Mouse (Mus musculus) lung, embryonic 16.5 days (tissue): ENCODE measurements around the gene Bid. TPM values are rescaled to one million over a fixed set of nuclear protein-coding genes. Genes with fewer than 3 reads are reported as not detected.
"Not testable (repeated sequence)": the region's sequence is repeated elsewhere in the genome, so short reads cannot be mapped to it uniquely, and the experiment has no call there.

Experiments used
- ATAC-seq: fragments of 200-750 bp; cut with Nextera tagmentation; 2 replicates; pipeline ENCODE4 v1.8.0; 2017; ENCODE audit warnings: low read depth, mild to moderate bottlenecking, moderate library complexity
- H3K27ac ChIP-seq: fragments of 300-500 bp; sonication (generic); 2 replicates; pipeline ENCODE4 v1.5.1; 2014; ENCODE audit warnings: mild to moderate bottlenecking, control low read depth, low read length
- H3K27me3 ChIP-seq: fragments of 300-500 bp; sonication (generic); 2 replicates; pipeline ENCODE4 v1.6.1; 2014; ENCODE audit warnings: low read depth, low read length, mixed read lengths; ENCODE audit not compliant: control insufficient read depth, insufficient read depth
- H3K36me3 ChIP-seq: fragments of 300-500 bp; sonication (generic); 2 replicates; pipeline ENCODE4 v1.6.1; 2014; ENCODE audit warnings: low read length; ENCODE audit not compliant: control insufficient read depth, insufficient read depth
- H3K4me1 ChIP-seq: fragments of 300-500 bp; sonication (generic); replicated peaks from 2 replicates; pipeline ENCODE4 v1.6.1; 2014; ENCODE audit warnings: low read length, mixed read lengths; ENCODE audit not compliant: control insufficient read depth, insufficient read depth
- H3K4me2 ChIP-seq: fragments of 300-500 bp; sonication (generic); 2 replicates; pipeline ENCODE4 v1.6.1; 2014; ENCODE audit warnings: low read depth, low read length, control low read depth
- H3K4me3 ChIP-seq: fragments of 300-500 bp; sonication (generic); 2 replicates; pipeline ENCODE4 v1.5.1; 2014; ENCODE audit warnings: mild to moderate bottlenecking, low read length, control low read depth
- H3K9ac ChIP-seq: fragments of 300-500 bp; sonication (generic); 2 replicates; pipeline ENCODE4 v1.6.1; 2014; ENCODE audit warnings: low read length, control low read depth
- H3K9me3 ChIP-seq: fragments of 300-500 bp; sonication (generic); 2 replicates; pipeline ENCODE4 v1.6.1; 2016; ENCODE audit warnings: low read length; ENCODE audit not compliant: control insufficient read depth
- WGBS: fragments of 180-500 bp; shearing (Covaris S2); extraction: QIAGEN DNeasy Blood & Tissue Kit; methylation state at CpG from one replicate; pipeline ENCODE4 v1.1.7; 2014; 5-methylcytosine and 5-hydroxymethylcytosine counted together
- polyA plus RNA-seq: library from polyadenylated mRNA; unstranded; fragments of >200 nt; fragmentation: Nextera tagmentation; extraction: Ambion mirVana; gene quantifications from 2 replicates; pipeline ENCODE4 v1.2.1, GENCODE M21; 2015

Bid gene
- polyA plus RNA-seq, 1 experiment from 2014 or later, result 15.2 TPM

DNA sequence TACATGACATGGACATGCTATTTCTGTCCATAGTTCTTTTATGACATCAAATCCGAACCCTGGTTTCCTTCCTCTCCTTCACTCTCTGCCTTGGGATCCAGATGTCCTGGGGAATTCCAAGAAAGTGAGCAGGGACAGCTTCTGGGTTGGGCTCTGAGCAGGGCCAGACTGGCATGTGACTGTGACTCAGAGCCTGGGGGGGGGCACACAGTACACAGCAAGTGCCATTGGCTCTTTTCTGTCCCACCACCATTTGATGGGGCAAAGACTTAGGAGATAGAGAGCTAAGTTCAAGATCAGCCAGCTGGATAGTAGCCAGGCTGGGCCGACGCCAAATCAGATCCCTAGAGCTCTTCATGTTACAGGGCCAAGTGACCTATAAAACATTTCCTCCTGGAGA is 11.1 kb upstream of the Bid start:
- Histone ChIP-seq H3K36me3 (peaks cover 2% of the 10 kb centered on the region), H3K4me1 (no peaks in the 10 kb centered on the region), H3K27me3 (no peaks in the 10 kb centered on the region), H3K4me3 (no peak overlapping the region), H3K4me2 (no peak overlapping the region), H3K9ac (no peak overlapping the region), H3K27ac (no peak overlapping the region), H3K9me3 (no peaks in the 10 kb centered on the region)
- no peak for ATAC-seq
- WGBS, result 64% methylated on average over 3 of the region's 3 CpGs

DNA sequence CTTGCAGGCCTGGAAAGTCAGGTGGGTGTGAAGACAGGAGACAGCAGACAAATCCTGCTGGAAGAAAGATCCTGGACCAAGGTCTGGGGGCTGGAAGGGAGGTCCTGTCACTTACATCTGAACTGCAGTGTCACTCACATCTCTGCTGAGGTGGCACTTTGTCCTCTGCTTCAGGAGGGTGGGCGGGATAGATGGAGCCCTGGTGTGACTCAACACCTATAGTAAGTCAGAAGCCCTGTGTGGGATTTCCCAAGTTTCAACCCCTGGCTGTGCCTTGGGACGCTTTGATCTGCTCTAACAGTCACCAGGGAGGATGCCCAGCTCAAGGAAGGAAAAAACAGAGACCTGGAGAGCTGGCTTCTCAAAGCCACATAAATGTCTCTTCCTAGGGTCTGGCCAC is 10.2 kb upstream of the Bid start:
- Histone ChIP-seq H3K27me3 (no peaks in the 10 kb centered on the region), H3K9ac (no peak overlapping the region), H3K9me3 (no peaks in the 10 kb centered on the region), H3K27ac (no peak overlapping the region), H3K4me2 (no peak overlapping the region), H3K36me3 (no peaks in the 10 kb centered on the region; the same call in 1 of the 2 replicates), H3K4me1 (no peaks in the 10 kb centered on the region), H3K4me3 (no peak overlapping the region)
- no peak for ATAC-seq
- 41% methylated on average over 2 of the region's 2 CpGs for WGBS

GRCm38 (mm10) chr6:120924791-120925321 is 8.2 kb upstream of the Bid start:
- not testable (repeated sequence) for H3K9ac ChIP-seq, H3K9me3 ChIP-seq, H3K4me3 ChIP-seq, H3K27ac ChIP-seq, ATAC-seq, H3K27me3 ChIP-seq, H3K36me3 ChIP-seq, H3K4me1 ChIP-seq, H3K4me2 ChIP-seq
- WGBS, result 63% methylated on average over 2 of the region's 2 CpGs

DNA sequence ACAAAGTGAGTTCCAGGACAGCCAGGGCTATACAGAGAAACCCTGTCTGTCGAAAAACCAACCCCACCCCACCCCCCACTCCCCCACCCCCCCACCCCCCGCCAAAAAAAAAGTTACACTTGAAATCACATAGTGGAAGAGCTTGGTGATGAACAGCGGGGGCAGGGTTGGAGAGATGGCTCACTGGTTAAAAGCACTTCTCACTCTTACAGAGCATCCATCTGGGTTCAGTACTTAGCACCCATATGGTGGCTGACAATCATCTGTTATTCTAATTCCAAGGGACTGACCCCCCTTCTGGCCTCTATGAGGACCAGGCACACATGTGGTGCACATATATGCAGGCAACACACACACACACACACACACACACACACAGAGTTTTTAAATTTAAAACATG is 1.3 kb upstream of the Bid start:
- no peak overlapping the region for H3K27ac ChIP-seq
- H3K4me3 ChIP-seq, result no peak overlapping the region
- H3K4me2 ChIP-seq, result no peak overlapping the region
- H3K9me3 ChIP-seq, result no peaks in the 10 kb centered on the region
- no peaks in the 10 kb centered on the region for H3K27me3 ChIP-seq
- ATAC-seq, result no peak
- H3K36me3 ChIP-seq, result no peaks in the 10 kb centered on the region
- 45% methylated on average over 3 of the region's 3 CpGs for WGBS
- peaks cover 9% of the 10 kb centered on the region; the same call in 1 of the 2 replicates for H3K4me1 ChIP-seq
- no peak overlapping the region for H3K9ac ChIP-seq

DNA sequence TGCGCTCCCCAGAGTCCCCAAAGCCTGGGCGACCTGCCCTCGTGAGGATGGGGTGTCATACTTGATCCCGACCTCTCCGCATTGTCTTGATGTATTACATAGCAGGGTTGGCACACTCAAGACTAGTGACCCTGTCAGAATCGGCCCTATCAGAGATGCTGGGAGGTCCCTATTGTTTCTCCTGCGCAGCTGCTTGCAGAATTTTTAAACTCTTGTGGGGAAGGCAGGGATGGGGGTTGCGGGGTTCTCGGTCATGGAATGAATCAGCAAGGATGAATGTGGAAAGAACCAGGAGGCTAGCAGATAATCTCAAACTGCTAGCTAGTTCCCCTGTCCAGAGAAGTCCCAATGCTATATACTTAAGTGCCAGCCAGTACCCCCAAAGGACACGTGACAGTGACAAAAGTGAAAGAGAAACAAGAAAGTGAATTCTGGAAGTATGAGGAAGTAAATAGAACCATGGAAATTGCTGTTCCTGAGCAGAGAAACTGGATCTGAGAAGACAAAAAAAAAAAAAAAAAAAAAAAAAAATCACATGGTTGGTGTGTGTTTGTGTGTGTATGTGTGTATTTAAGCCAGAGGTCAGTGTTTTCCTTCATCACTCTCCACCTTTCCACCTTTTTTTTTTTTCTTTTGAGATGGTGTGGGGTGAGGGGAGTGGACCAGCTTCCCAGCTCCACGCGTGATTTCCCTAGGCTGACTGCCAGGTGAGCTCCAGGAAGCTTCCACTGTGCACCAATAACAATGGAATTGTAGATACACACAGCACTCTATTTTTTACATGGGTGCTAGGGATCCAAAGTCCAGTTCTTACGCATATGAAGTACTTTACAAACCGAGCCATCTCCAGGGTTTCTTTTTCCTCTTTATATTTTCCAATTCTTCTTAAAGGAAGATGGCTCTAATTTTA is 574 bp upstream of the Bid start:
- Histone ChIP-seq H3K4me2 (peak overlapping the region; percentile 88), H3K4me3 (peak overlapping the region; percentile 70), H3K9ac (peak overlapping the region; percentile 66)
- not testable (repeated sequence) for H3K9me3 ChIP-seq, H3K27ac ChIP-seq, H3K36me3 ChIP-seq, H3K4me1 ChIP-seq, H3K27me3 ChIP-seq
- peak; percentile 47 for ATAC-seq
- WGBS, result 26% methylated on average over 10 of the region's 14 CpGs

DNA sequence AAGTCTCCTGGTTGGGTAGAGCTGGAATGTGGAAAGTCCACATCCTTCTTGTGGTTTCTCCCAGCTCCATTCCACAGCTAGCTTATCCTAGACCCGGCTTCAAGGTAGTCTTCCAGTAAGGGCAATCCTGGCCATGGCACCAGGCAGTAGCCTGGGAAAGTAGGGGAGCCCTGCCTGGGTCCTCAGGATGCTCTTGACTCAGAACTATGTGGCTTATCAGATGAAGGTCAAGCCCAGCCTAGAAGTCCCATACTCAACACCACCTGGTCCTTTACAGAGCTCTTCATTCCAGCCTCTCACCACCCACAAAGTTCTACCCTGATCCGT is 1.0 kb downstream of the Bid start:
- Histone ChIP-seq H3K27me3 (no peaks in the 10 kb centered on the region), H3K4me1 (peaks cover 11% of the 10 kb centered on the region; the same call in 1 of the 2 replicates), H3K4me2 (peak overlapping the region; percentile 88), H3K9me3 (no peaks in the 10 kb centered on the region), H3K36me3 (no peaks in the 10 kb centered on the region), H3K27ac (no peak overlapping the region), H3K4me3 (peak overlapping the region; percentile 70), H3K9ac (no peak overlapping the region)
- 35% methylated on average over 2 of the region's 2 CpGs for WGBS
- no peak for ATAC-seq

- Histone ChIP-seq H3K4me3 (no peak overlapping the region), H3K4me2 (peak overlapping the region; percentile 88; the same call in 1 of the 2 replicates), H3K9ac (no peak overlapping the region)
Measured at GRCm38 (mm10) chr6:120914911-120915648, 1.6 kb downstream of the Bid start.

GRCm38 (mm10) chr6:120914533-120914910 is 2.1 kb downstream of the Bid start:
- H3K27ac ChIP-seq, result no peak overlapping the region
- no peaks in the 10 kb centered on the region for H3K27me3 ChIP-seq
- no peak overlapping the region for H3K4me2 ChIP-seq
- no peak overlapping the region for H3K4me3 ChIP-seq
- no peaks in the 10 kb centered on the region for H3K9me3 ChIP-seq
- H3K36me3 ChIP-seq, result no peaks in the 10 kb centered on the region
- WGBS, result 77% methylated on average over 4 of the region's 4 CpGs
- no peak for ATAC-seq
- H3K9ac ChIP-seq, result no peak overlapping the region
- peaks cover 11% of the 10 kb centered on the region; the same call in 1 of the 2 replicates for H3K4me1 ChIP-seq

More at GRCm38 (mm10) chr6:120914911-120915648, 1.6 kb downstream of the Bid start:
- H3K27me3 ChIP-seq, result no peaks in the 10 kb centered on the region
- peak; percentile 35; the same call in 1 of the 2 replicates for ATAC-seq
- no peaks in the 10 kb centered on the region for H3K9me3 ChIP-seq
- H3K27ac ChIP-seq, result no peak overlapping the region
- H3K4me1 ChIP-seq, result peaks cover 11% of the 10 kb centered on the region; the same call in 1 of the 2 replicates
- WGBS, result 39% methylated on average over 9 of the region's 9 CpGs
- H3K36me3 ChIP-seq, result no peaks in the 10 kb centered on the region

- 75% methylated on average over 8 of the region's 8 CpGs for WGBS
- Histone ChIP-seq H3K27ac (no peak overlapping the region), H3K4me1 (peaks cover 11% of the 10 kb centered on the region; the same call in 1 of the 2 replicates), H3K9ac (no peak overlapping the region), H3K36me3 (no peaks in the 10 kb centered on the region), H3K27me3 (no peaks in the 10 kb centered on the region), H3K4me3 (no peak overlapping the region), H3K4me2 (no peak overlapping the region), H3K9me3 (no peaks in the 10 kb centered on the region)
- ATAC-seq, result no peak
Measured at GRCm38 (mm10) chr6:120913783-120914182, 2.9 kb downstream of the Bid start.
